Mouse (Mus musculus): Measurements from ENCODE around the gene Tmf1. TPM values are rescaled to one million over a fixed set of nuclear protein-coding genes. Genes with fewer than 3 reads are reported as not detected.

Tmf1 gene
- total and polyA plus RNA-seq, 3 experiments = 13.5 to 19.2 TPM; not detected in 1

DNA sequence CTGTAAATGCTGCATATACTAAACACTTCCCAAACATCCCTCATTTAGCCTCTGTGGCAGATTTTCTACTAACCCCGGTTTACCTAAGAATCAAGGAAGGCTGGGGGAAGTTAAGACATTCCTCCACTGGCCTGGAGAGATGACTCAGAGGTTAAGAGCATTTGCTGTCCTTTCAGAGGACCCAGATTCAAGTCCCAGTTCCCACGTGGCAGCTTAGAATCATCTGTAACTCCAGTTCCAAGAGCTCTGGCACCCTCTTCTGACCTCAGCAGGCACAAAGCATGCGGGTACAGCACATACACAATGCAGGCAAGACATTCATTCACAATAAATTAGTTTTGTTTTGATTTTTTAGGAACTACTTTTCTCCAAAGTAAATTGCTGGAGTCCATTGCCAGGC lies 30.3 kb upstream of the Tmf1 start:
- Histone ChIP-seq H3K79me2 (ENCODE audit: control insufficient read depth, insufficient read depth, low read length, poor library complexity) (peaks cover 33% of the 10 kb centered on the region), H3K4me3 (ENCODE audit: control insufficient read depth in 1 of 2, insufficient read depth in 1 of 2, low read depth in 2 of 2, low read length in 2 of 2) (no peak overlapping the region), H3K27ac (ENCODE audit: control insufficient read depth, low read depth, low read length) (peak overlapping the region; percentile 85), H3K4me1 (ENCODE audit: control insufficient read depth in 1 of 2, insufficient read depth in 2 of 2, low read length in 2 of 2) (peaks cover 22 to 25% of the 10 kb centered on the region in 2 experiments), H3K36me3 (ENCODE audit: control insufficient read depth in 1 of 2, insufficient read depth in 2 of 2, low read length in 2 of 2) (peaks cover 0 to 40% of the 10 kb centered on the region in 2 experiments; a peak in 2 of 4 replicates), H3K27me3 (ENCODE audit: control insufficient read depth in 1 of 2, insufficient read depth in 2 of 2, low read length in 2 of 2) (no peaks in the 10 kb centered on the region), H3K9ac (ENCODE audit: control insufficient read depth, low read depth, low read length, poor library complexity, severe bottlenecking) (peak overlapping the region; percentile 66), H3K9me3 (replicated peaks; ENCODE audit: insufficient read depth, low read length) (no peaks in the 10 kb centered on the region)
- TF ChIP-seq MYC (IDR thresholded peaks at IDR 0.05; ENCODE audit: low read depth, low read length) (peak; percentile 86), TCF12 (IDR thresholded peaks at IDR 0.05; ENCODE audit: low read depth, low read length) (no peak), ZC3H11A (IDR thresholded peaks at IDR 0.05; ENCODE audit: low read depth, low read length) (peak; percentile 21; the same call in 1 of the 2 replicates), SIN3A (IDR thresholded peaks at IDR 0.05; ENCODE audit: low read length) (peak; percentile 65; the same call in 1 of the 2 replicates), ZMIZ1 (IDR thresholded peaks at IDR 0.05; ENCODE audit: low read depth, low read length) (no peak), USF1 (IDR thresholded peaks at IDR 0.05; ENCODE audit: low read depth, low read length) (peak; percentile 36; the same call in 1 of the 2 replicates), MXI1 (IDR thresholded peaks at IDR 0.05; ENCODE audit: low read depth, low read length) (peak; percentile 86), MAX (IDR thresholded peaks at IDR 0.05; ENCODE audit: low read length) (peak; percentile 55; the same call in 1 of the 2 replicates), BHLHE40 (IDR thresholded peaks at IDR 0.05; ENCODE audit: borderline replicate concordance, low read depth, low read length) (no peak), GATA1 (IDR thresholded peaks at IDR 0.05; ENCODE audit: low read depth, low read length) (no peak), MYB (IDR thresholded peaks at IDR 0.05; ENCODE audit: low read depth, low read length) (no peak), MEF2A (IDR thresholded peaks at IDR 0.05; ENCODE audit: extremely low read depth, insufficient replicate concordance, low read depth, low read length, poor library complexity, severe bottlenecking) (no peak), USF2 (IDR thresholded peaks at IDR 0.05; ENCODE audit: borderline replicate concordance in 1 of 2, insufficient read depth in 1 of 2, low read depth in 1 of 2, low read length in 2 of 2) (no peak), ETS1 (IDR thresholded peaks at IDR 0.05; ENCODE audit: low read depth, low read length) (0 out of 2 replicates have a peak, but pooled peaks have one; percentile 27), CHD1 (IDR thresholded peaks at IDR 0.05; ENCODE audit: low read depth, low read length) (no peak), GABPA (IDR thresholded peaks at IDR 0.05; ENCODE audit: low read depth, low read length) (no peak), NRF1 (IDR thresholded peaks at IDR 0.05; ENCODE audit: insufficient read depth, low read depth, low read length, poor library complexity, severe bottlenecking) (no peak), CTCF (IDR thresholded peaks at IDR 0.05 in 2 of 3, conservative IDR thresholded peaks at IDR 0.05 in 1 of 3; ENCODE audit: control insufficient read depth in 1 of 3, insufficient read depth in 1 of 3, low read depth in 2 of 3, low read length in 3 of 3, poor library complexity in 1 of 3, severe bottlenecking in 1 of 3) (peak in 2 of 3 experiments; percentile 35 to 43; a peak in 3 of 6 replicates), RAD21 (IDR thresholded peaks at IDR 0.05; ENCODE audit: low read depth, low read length) (peak; percentile 48), HCFC1 (IDR thresholded peaks at IDR 0.05; ENCODE audit: low read depth, low read length) (no peak), UBTF (IDR thresholded peaks at IDR 0.05; ENCODE audit: borderline replicate concordance, insufficient read depth, low read depth, low read length) (no peak)
- DNase-seq (ENCODE audit: low read depth, low spot score) = peak; percentile 70

All from MEL (cell line).